Mouse (Mus musculus) thymus, adult 2 months (tissue): ENCODE results near the gene Dppa5a.

Experiments used
- CTCF ChIP-seq: fragments of 200-500 bp; IDR thresholded peaks from 2 replicates; pipeline ENCODE4 v1.5.1; 2012; ENCODE audit warnings: mild to moderate bottlenecking, control low read depth, low read length, moderate library complexity, borderline replicate concordance; ENCODE audit not compliant: control insufficient read depth, poor library complexity, insufficient read depth; ENCODE audit errors: extremely low read depth
- POLR2A ChIP-seq: fragments of 200-500 bp; IDR thresholded peaks from 2 replicates; pipeline ENCODE4 v1.6.1; 2012; ENCODE audit warnings: mild to moderate bottlenecking, low read length, control low read depth, moderate library complexity; ENCODE audit not compliant: control insufficient read depth, poor library complexity, insufficient read depth; ENCODE audit errors: extremely low read depth

DNA sequence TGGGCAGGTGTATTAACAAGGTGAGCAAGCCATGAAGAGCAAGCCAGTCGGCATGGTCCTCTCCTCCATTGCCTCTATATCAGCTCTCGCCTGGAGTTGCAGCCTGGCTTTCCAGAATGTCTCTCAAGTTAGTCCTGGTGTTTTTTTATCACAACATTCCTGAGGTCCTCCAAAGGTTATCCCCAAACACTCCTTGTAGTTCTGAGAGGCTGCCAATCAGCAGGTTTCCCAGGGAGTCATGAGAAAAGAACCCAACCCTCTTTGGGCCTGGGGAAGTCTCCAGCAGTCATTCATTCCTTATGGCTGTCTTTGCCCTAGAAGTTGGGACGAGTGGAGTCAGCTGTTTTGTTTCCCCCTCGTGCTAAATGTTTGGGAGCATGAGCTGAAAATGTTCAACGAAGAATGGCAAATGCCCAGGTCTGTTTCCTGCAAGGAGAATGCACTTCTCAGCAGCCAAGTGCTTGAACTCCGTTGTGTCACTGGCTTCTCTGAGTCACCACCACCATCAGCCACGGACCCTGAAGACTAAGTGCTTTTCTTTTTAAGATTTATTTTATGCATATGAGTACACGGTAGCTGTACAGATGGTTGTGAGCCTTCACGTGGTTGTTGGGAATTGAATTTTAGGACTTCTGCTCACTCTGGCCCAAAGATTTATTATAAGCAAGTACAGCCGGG, 5.0 kb upstream of the Dppa5a start:
- TF ChIP-seq CTCF (no peak), POLR2A (no peak)
